16 mouse cellular contexts compared by ENCODE assay signal in the genomic region with DNA sequence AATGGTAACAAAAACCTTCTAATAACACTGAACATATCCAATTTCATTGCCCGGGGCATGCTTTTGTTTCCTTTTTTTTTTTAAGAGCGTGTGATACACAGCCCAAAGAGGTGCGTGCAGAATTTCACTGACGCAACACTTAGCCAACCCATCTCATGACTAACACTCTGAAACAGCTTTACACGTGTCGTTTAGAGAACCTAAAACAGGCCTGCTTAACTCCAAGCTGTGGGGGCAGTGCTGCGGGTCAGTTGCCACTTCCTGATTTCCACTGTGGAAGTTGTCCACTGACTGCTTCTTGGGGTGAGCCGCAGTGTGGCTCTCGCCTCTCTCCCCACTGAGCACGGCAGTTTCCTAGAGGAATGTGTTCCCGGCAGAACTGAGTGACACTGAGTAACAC. TPM values are rescaled to one million over a fixed set of nuclear protein-coding genes. Genes with fewer than 3 reads are reported as not detected.
DNase-seq lines count a peak whose midpoint lies in the region; TF ChIP-seq lines count a peak whose summit lies in the region.
"Had no signal": no experiment of that assay in that cellular context is flagged by ENCODE, and none has a peak within 500 bp of the region (broad histone marks: within the 10 kb centered on the region; RNA-seq: fewer than 3 reads in every experiment).

No protein-coding gene starts in this region.

- TF ChIP-seq POLR2A in kidney, adult 2 months (IDR thresholded peaks at IDR 0.05; ENCODE audit: low read depth, low read length) = no peak

- WGBS in kidney, adult 2 months = 52% methylated on average over 11 of the region's 11 CpGs
- under 1% methylated on average over 11 of the region's 11 CpGs for WGBS in macrophage (ENCODE audit: missing documents)

- TF ChIP-seq CTCF in kidney, adult 2 months (conservative IDR thresholded peaks at IDR 0.05; ENCODE audit: insufficient read depth, insufficient read length, low read depth, low read length) = no peak

- H3K4me1 ChIP-seq in kidney, adult 2 months (ENCODE audit: control insufficient read depth, insufficient read depth, low read length) = no peaks in the 10 kb centered on the region
- H3K4me1 ChIP-seq: neural tube, embryonic 12.5 days had no signal

- no peaks in the 10 kb centered on the region for H3K79me2 ChIP-seq in macrophage (ENCODE audit: inconsistent target)

- H3K4me3 ChIP-seq in kidney, adult 2 months (ENCODE audit: insufficient read depth, low read depth, low read length) = no peak overlapping the region
- no peak overlapping the region for H3K4me3 ChIP-seq in macrophage (ENCODE audit: inconsistent target)
- H3K4me3 ChIP-seq: neural tube, embryonic 12.5 days had no signal

- H3K27me3 ChIP-seq in kidney, adult 2 months (replicated peaks; ENCODE audit: control insufficient read depth, insufficient read depth, low read length) = no peaks in the 10 kb centered on the region
- H3K27me3 ChIP-seq: neural tube, embryonic 12.5 days had no signal

- DNase-seq in kidney, adult 2 months = peak; percentile 17
- DNase-seq in kidney, postnatal 4 days = no peak
- peak; percentile 76 for DNase-seq in NIH3T3 (ENCODE audit: low read depth)
- peak; percentile 71 for DNase-seq in fibroblast of lung, adult 2 months (ENCODE audit: low read depth)
- no peak for DNase-seq in right cerebral cortex, postnatal 4 days
- no peak for DNase-seq in cerebellum, adult 8-10 months
- DNase-seq in T-cell, adult 2 months (ENCODE audit: low spot score) = no peak
- DNase-seq: cerebellum, adult 9-11 months; gastrocnemius, postnatal 25 days; heart, postnatal 4 days; layer of hippocampus, postnatal 36 days; right cerebral cortex, postnatal 25 days had no signal

- H3K27ac ChIP-seq in kidney, adult 2 months (ENCODE audit: insufficient read depth, low read depth, low read length) = no peak overlapping the region
- H3K27ac ChIP-seq in macrophage = peak overlapping the region; percentile 86
- H3K27ac ChIP-seq: neural tube, embryonic 12.5 days had no signal

- no peaks in the 10 kb centered on the region for H3K36me3 ChIP-seq in kidney, adult 2 months (ENCODE audit: control insufficient read depth, insufficient read depth, low read length)
- no peaks in the 10 kb centered on the region for H3K36me3 ChIP-seq in macrophage (ENCODE audit: inconsistent target)
- H3K36me3 ChIP-seq: neural tube, embryonic 12.5 days had no signal

RNA-seq across cellular contexts. Expression of a gene that starts 22.0 kb away (rescaled TPM):
- not detected in 2 replicates for polyA plus RNA-seq in kidney, adult 2 months (2012; rRNA removed)
- total RNA-seq in macrophage (2018; cell fraction: chromatin; rRNA removed) = not detected
- not detected for total RNA-seq in macrophage (2018; cell fraction: cytosol; rRNA removed)
- total RNA-seq in macrophage (2018; cell fraction: nucleus; rRNA removed) = not detected
- not detected in 3 replicates for polyA plus RNA-seq in macrophage (2018)
- total RNA-seq: adrenal gland, adult 18-20 months; gastrocnemius, postnatal 25 days; heart, postnatal 4 days; layer of hippocampus, postnatal 36 days had no signal
- polyA plus RNA-seq: intestine, postnatal 0 days; neural tube, embryonic 12.5 days had no signal

RNA-seq across cellular contexts. Expression of a gene that starts 41.2 kb away (rescaled TPM):
- polyA plus RNA-seq in kidney, adult 2 months (2012; rRNA removed) = 40.5 and 78.8 TPM in 2 replicates
- total RNA-seq in macrophage (2018; cell fraction: chromatin; rRNA removed) = 100 to 1,000 TPM in 4 of 26 experiments, 10 to 100 TPM in 22; 38.3 to 133 (median 72.0) TPM
- 100 to 1,000 TPM; 350 to 760 (median 532) TPM for total RNA-seq in macrophage (2018; cell fraction: cytosol; rRNA removed)
- total RNA-seq in macrophage (2018; cell fraction: nucleus; rRNA removed) = 100 to 1,000 TPM; 119 to 311 (median 172) TPM
- polyA plus RNA-seq in macrophage (2018) = 716 to 1,639 TPM (median 783 TPM) in 3 replicates

Comparison
In these comparisons a context has a peak if more than half of its experiments do, and no peak if none do; other contexts are left out.
1. DNase-seq: peak in kidney, adult 2 months (single experiment), NIH3T3 (single experiment) and fibroblast of lung, adult 2 months (single experiment); none in kidney, postnatal 4 days (0 of 2), right cerebral cortex, postnatal 4 days (single experiment), cerebellum, adult 8-10 months (single experiment) and T-cell, adult 2 months (single experiment).